Mouse (Mus musculus) MEL-GATA-1-ER (cell line): ENCODE measurements around the gene P4ha1.
"Not testable (repeated sequence)": the region's sequence is repeated elsewhere in the genome, so short reads cannot be mapped to it uniquely, and the experiment has no call there.

Experiments
- DNase-seq: peaks from one replicate; pipeline ENCODE4 v3.0.0-alpha.2; 2012; ENCODE audit warnings: low read depth; ENCODE audit errors: extremely low read depth

Gene P4ha1

GRCm38 (mm10) chr10:59323100-59323487 lies at the start of gene P4ha1:
P4ha1 (plus strand) TSS chr10:59323296.
- DNase-seq: peak; percentile 79

- DNase-seq: no peak
These were observed 47.4 kb upstream of the P4ha1 start for GRCm38 (mm10) chr10:59275745-59276144.

GRCm38 (mm10) chr10:59277116-59277515 lies 46.0 kb upstream of the P4ha1 start:
- no peak for DNase-seq

- DNase-seq: no peak
These were observed 45.2 kb upstream of the P4ha1 start for GRCm38 (mm10) chr10:59277729-59278475.

- peak; percentile 39 for DNase-seq
These were observed 39.9 kb upstream of the P4ha1 start for GRCm38 (mm10) chr10:59283164-59283563.

GRCm38 (mm10) chr10:59283749-59284148 lies 39.3 kb upstream of the P4ha1 start:
- DNase-seq: no peak

- no peak for DNase-seq
These were observed 37.6 kb upstream of the P4ha1 start for GRCm38 (mm10) chr10:59285530-59285929.

GRCm38 (mm10) chr10:59287251-59287650 lies 35.8 kb upstream of the P4ha1 start:
- DNase-seq: no peak

- DNase-seq: no peak
These were observed 35.4 kb upstream of the P4ha1 start for GRCm38 (mm10) chr10:59287662-59288061.

GRCm38 (mm10) chr10:59289062-59289461 lies 34.0 kb upstream of the P4ha1 start:
- no peak for DNase-seq

GRCm38 (mm10) chr10:59291536-59291935 lies 31.6 kb upstream of the P4ha1 start:
- DNase-seq: no peak

- DNase-seq: no peak
These were observed 31.0 kb upstream of the P4ha1 start for GRCm38 (mm10) chr10:59292079-59292478.

- peak; percentile 50 for DNase-seq
These were observed 30.5 kb upstream of the P4ha1 start for GRCm38 (mm10) chr10:59292558-59292957.

GRCm38 (mm10) chr10:59295241-59295811 lies 27.8 kb upstream of the P4ha1 start:
- DNase-seq: peak; percentile 26

- DNase-seq: peak; percentile 46
These were observed 26.8 kb upstream of the P4ha1 start for GRCm38 (mm10) chr10:59296261-59296660.

- DNase-seq: not testable (repeated sequence)
These were observed 20.4 kb upstream of the P4ha1 start for GRCm38 (mm10) chr10:59302671-59303070.

- DNase-seq: no peak
These were observed 13.9 kb upstream of the P4ha1 start for GRCm38 (mm10) chr10:59308993-59309715.

- DNase-seq: no peak
These were observed 13.0 kb upstream of the P4ha1 start for GRCm38 (mm10) chr10:59310124-59310523.

GRCm38 (mm10) chr10:59310691-59311457 lies 12.2 kb upstream of the P4ha1 start:
- DNase-seq: no peak

GRCm38 (mm10) chr10:59311881-59312280 lies 11.2 kb upstream of the P4ha1 start:
- DNase-seq: no peak

GRCm38 (mm10) chr10:59321112-59321511 lies 2.0 kb upstream of the P4ha1 start:
- no peak for DNase-seq

- no peak for DNase-seq
These were observed 825 bp upstream of the P4ha1 start for GRCm38 (mm10) chr10:59322271-59322670.
